Mouse (Mus musculus) cortical plate, adult 2 months (tissue): ENCODE data around the gene Ctrb1.

Source experiments
- CTCF ChIP-seq: fragments of 200-500 bp; IDR thresholded peaks from 2 replicates; pipeline ENCODE4 v1.5.1; 2011; ENCODE audit warnings: mild to moderate bottlenecking, control low read depth, low read length; ENCODE audit not compliant: insufficient read depth; ENCODE audit errors: extremely low read depth
- POLR2A ChIP-seq: fragments of 200-500 bp; IDR thresholded peaks from 2 replicates; pipeline ENCODE4 v1.6.1; 2011; ENCODE audit warnings: mild to moderate bottlenecking, low read length, control low read depth; ENCODE audit not compliant: insufficient read depth; ENCODE audit errors: extremely low read depth

DNA sequence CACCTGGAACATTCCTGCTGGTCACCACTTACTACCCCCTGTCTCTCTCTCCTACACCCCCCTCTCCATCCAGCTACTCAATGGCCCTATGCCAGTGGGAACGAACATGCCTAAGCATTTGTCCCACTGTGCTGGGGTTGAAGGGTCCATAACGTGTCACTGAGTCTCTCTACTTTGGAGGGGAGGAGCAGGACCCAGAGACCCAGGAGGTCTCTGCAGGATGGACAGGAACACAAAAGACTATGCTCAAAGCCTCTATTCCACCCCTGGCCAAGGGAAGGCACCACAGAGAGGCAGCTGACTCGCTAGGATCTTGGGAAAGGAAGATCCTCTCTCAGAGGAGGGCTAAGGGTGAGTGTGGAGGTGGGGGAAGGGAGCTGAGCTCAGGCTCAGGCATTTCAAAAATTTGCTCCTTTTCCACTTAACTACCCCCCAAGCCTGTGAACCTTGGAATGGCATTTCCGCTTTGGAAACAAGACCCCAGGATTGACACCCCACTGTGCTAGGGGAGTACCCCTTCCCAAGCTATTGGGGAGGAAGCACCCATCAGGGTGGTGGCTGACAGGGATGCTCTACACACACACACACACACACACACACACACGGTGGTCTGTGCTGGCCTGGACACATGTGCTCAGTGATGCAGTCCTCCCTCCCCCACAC lies 42.9 kb upstream of the Ctrb1 start:
- TF ChIP-seq CTCF, result no peak
- TF ChIP-seq POLR2A, result no peak
